ENCODE assay signal across 8 mouse cellular contexts in genomic region chr16:35021903-35022241, GRCm38 (mm10). TPM values are rescaled to one million over a fixed set of nuclear protein-coding genes. Genes with fewer than 3 reads are reported as not detected.
DNase-seq lines count a peak whose midpoint lies in the region; ATAC-seq lines count a peak whose summit lies in the region.

No protein-coding gene starts in this region.

- no peak for DNase-seq in kidney, adult 11 months
- no peak for DNase-seq in embryonic facial prominence, embryonic 11.5 days (ENCODE audit: low spot score)
- DNase-seq in midbrain, embryonic 14.5 days = no peak
- DNase-seq in adrenal gland, postnatal 25 days = no peak
- DNase-seq in kidney, adult 9 months = no peak
- DNase-seq in adrenal gland, adult (ENCODE audit: inconsistent age in 2 of 2, low spot score in 1 of 2) = no peak

- no peak overlapping the region for H3K27ac ChIP-seq in kidney, embryonic 16.5 days (ENCODE audit: low read length)
- no peak overlapping the region for H3K27ac ChIP-seq in embryonic facial prominence, embryonic 11.5 days (replicated peaks; ENCODE audit: low read depth, low read length)
- H3K27ac ChIP-seq in hindbrain, embryonic 15.5 days (replicated peaks) = peak overlapping the region; percentile 85; the same call in 1 of the 2 replicates
- 0 out of 2 replicates have a peak overlapping the region, but pooled peaks have one; percentile 89 for H3K27ac ChIP-seq in midbrain, embryonic 14.5 days (replicated peaks; ENCODE audit: low read depth, low read length)

- no peak for ATAC-seq in kidney, embryonic 16.5 days (ENCODE audit: low FRiP score, low TSS enrichment)
- peak; percentile 40 for ATAC-seq in embryonic facial prominence, embryonic 11.5 days (replicated peaks; ENCODE audit: insufficient number of reproducible peaks, low FRiP score, low TSS enrichment, low read depth)
- ATAC-seq in hindbrain, embryonic 15.5 days (ENCODE audit: low FRiP score, low read depth) = no peak; the same call in 1 of the 2 replicates
- no peak for ATAC-seq in midbrain, embryonic 14.5 days (ENCODE audit: low FRiP score, low TSS enrichment)

- H3K4me2 ChIP-seq in kidney, embryonic 16.5 days (replicated peaks; ENCODE audit: low read depth, low read length) = peak overlapping the region; percentile 67
- peak overlapping the region; percentile 60; the same call in 1 of the 2 replicates for H3K4me2 ChIP-seq in embryonic facial prominence, embryonic 11.5 days (ENCODE audit: low read depth, low read length)
- peak overlapping the region; percentile 77 for H3K4me2 ChIP-seq in hindbrain, embryonic 15.5 days
- H3K4me2 ChIP-seq in midbrain, embryonic 14.5 days (ENCODE audit: low read length) = peak overlapping the region; percentile 66

- WGBS in kidney, embryonic 16.5 days = 52% methylated on average over 5 of the region's 5 CpGs
- 53% methylated on average over 5 of the region's 5 CpGs for WGBS in embryonic facial prominence, embryonic 11.5 days
- WGBS in hindbrain, embryonic 15.5 days = 51% methylated on average over 5 of the region's 5 CpGs
- 49% methylated on average over 5 of the region's 5 CpGs for WGBS in midbrain, embryonic 14.5 days

- no peaks in the 10 kb centered on the region; the same call in 1 of the 2 replicates for H3K9me3 ChIP-seq in kidney, embryonic 16.5 days (ENCODE audit: low read length)
- no peaks in the 10 kb centered on the region for H3K9me3 ChIP-seq in embryonic facial prominence, embryonic 11.5 days (replicated peaks; ENCODE audit: control insufficient read depth, low read length)
- no peaks in the 10 kb centered on the region for H3K9me3 ChIP-seq in hindbrain, embryonic 15.5 days
- no peaks in the 10 kb centered on the region for H3K9me3 ChIP-seq in midbrain, embryonic 14.5 days (ENCODE audit: control insufficient read depth, low read length)

- 0 out of 2 replicates have a peak, but pooled peaks cover 4% of the 10 kb centered on the region for H3K36me3 ChIP-seq in kidney, embryonic 16.5 days (ENCODE audit: insufficient read depth, low read length)
- H3K36me3 ChIP-seq in embryonic facial prominence, embryonic 11.5 days (replicated peaks; ENCODE audit: control insufficient read depth, insufficient read depth, low read depth, low read length) = no peaks in the 10 kb centered on the region
- peaks cover 3% of the 10 kb centered on the region; the same call in 1 of the 2 replicates for H3K36me3 ChIP-seq in hindbrain, embryonic 15.5 days
- H3K36me3 ChIP-seq in midbrain, embryonic 14.5 days (ENCODE audit: control insufficient read depth, insufficient read depth, low read length) = no peaks in the 10 kb centered on the region

- H3K4me3 ChIP-seq in kidney, embryonic 16.5 days (ENCODE audit: low read length) = peak overlapping the region; percentile 93
- H3K4me3 ChIP-seq in embryonic facial prominence, embryonic 11.5 days (ENCODE audit: low read depth, low read length) = peak overlapping the region; percentile 80
- H3K4me3 ChIP-seq in hindbrain, embryonic 15.5 days = peak overlapping the region; percentile 82
- H3K4me3 ChIP-seq in midbrain, embryonic 14.5 days (replicated peaks; ENCODE audit: low read depth, low read length) = peak overlapping the region; percentile 84

- no peak overlapping the region for H3K9ac ChIP-seq in kidney, embryonic 16.5 days (replicated peaks; ENCODE audit: low read length)
- no peak overlapping the region for H3K9ac ChIP-seq in embryonic facial prominence, embryonic 11.5 days (replicated peaks; ENCODE audit: low read length)
- H3K9ac ChIP-seq in hindbrain, embryonic 15.5 days = no peak overlapping the region
- H3K9ac ChIP-seq in midbrain, embryonic 14.5 days (replicated peaks; ENCODE audit: low read length) = no peak overlapping the region; the same call in 1 of the 2 replicates

- H3K4me1 ChIP-seq in kidney, embryonic 16.5 days (ENCODE audit: insufficient read depth, low read length) = no peaks in the 10 kb centered on the region; the same call in 1 of the 2 replicates
- H3K4me1 ChIP-seq in embryonic facial prominence, embryonic 11.5 days (ENCODE audit: control insufficient read depth, insufficient read depth, low read length) = no peaks in the 10 kb centered on the region
- H3K4me1 ChIP-seq in hindbrain, embryonic 15.5 days (replicated peaks) = peaks cover 6% of the 10 kb centered on the region
- no peaks in the 10 kb centered on the region for H3K4me1 ChIP-seq in midbrain, embryonic 14.5 days (ENCODE audit: control insufficient read depth, insufficient read depth, low read length)

- peaks cover 5% of the 10 kb centered on the region; the same call in 1 of the 2 replicates for H3K27me3 ChIP-seq in kidney, embryonic 16.5 days (ENCODE audit: insufficient read depth, low read length)
- no peaks in the 10 kb centered on the region for H3K27me3 ChIP-seq in embryonic facial prominence, embryonic 11.5 days (ENCODE audit: control insufficient read depth, insufficient read depth, low read length)
- peaks cover 18% of the 10 kb centered on the region for H3K27me3 ChIP-seq in hindbrain, embryonic 15.5 days
- peaks cover 17% of the 10 kb centered on the region; the same call in 1 of the 2 replicates for H3K27me3 ChIP-seq in midbrain, embryonic 14.5 days (ENCODE audit: control insufficient read depth, insufficient read depth, low read length)

RNA-seq across cellular contexts. Expression of gene Hacd2, which starts 0.4 kb away (rescaled TPM):
- 99.9 and 111 TPM in 2 replicates for polyA plus RNA-seq in kidney, embryonic 16.5 days (2015; fragmentation: Nextera tagmentation; extraction: Ambion mirVana)
- polyA plus RNA-seq in embryonic facial prominence, embryonic 11.5 days (2014; fragmentation: Nextera tagmentation; extraction: Ambion mirVana) = 24.7 and 25.2 TPM in 2 replicates
- polyA plus RNA-seq in hindbrain, embryonic 15.5 days (2015; fragmentation: Nextera tagmentation; extraction: Ambion mirVana) = 50.9 and 55.2 TPM in 2 replicates
- polyA plus RNA-seq in midbrain, embryonic 14.5 days (2014; fragmentation: Nextera tagmentation; extraction: Ambion mirVana) = 25.9 and 26.2 TPM in 2 replicates
- 35.4 and 40.2 TPM in 2 replicates for total RNA-seq in adrenal gland, postnatal 25 days (2021)

Comparison
In these comparisons a context has a peak if more than half of its experiments do, and no peak if none do; other contexts are left out.
1. H3K27ac ChIP-seq: peak in hindbrain, embryonic 15.5 days (single experiment) and midbrain, embryonic 14.5 days (single experiment); none in kidney, embryonic 16.5 days (single experiment) and embryonic facial prominence, embryonic 11.5 days (single experiment).
2. Peak in every context shown above with its lines, with median percentiles within 50 percentile points of each other: H3K4me2 ChIP-seq and H3K4me3 ChIP-seq.